Mouse (Mus musculus) CH12.LX (cell line): ENCODE results near the gene Gm28729. TPM values are rescaled to one million over a fixed set of nuclear protein-coding genes. Genes with fewer than 3 reads are reported as not detected.
A peak's percentile ranks its signal among the peaks of the same experiment; 100 is the strongest.
"Not testable (repeated sequence)": the region's sequence is repeated elsewhere in the genome, so short reads cannot be mapped to it uniquely, and the experiment has no call there.

Experiments used
- DNase-seq: peaks from one replicate; pipeline ENCODE4 v3.0.0-alpha.2; 2013; ENCODE audit errors: extremely low read depth
- H3K27ac ChIP-seq: 2 replicates; pipeline ENCODE4 v1.5.1; 2012; ENCODE audit warnings: low read depth, mild to moderate bottlenecking, control low read depth, moderate library complexity; ENCODE audit not compliant: insufficient read depth
- H3K27me3 ChIP-seq: replicated peaks from 2 replicates; pipeline ENCODE3; 2012; ENCODE audit warnings: inconsistent platforms
- H3K36me3 ChIP-seq, 2 experiments: replicated peaks in 1 of 2; 2 replicates each; pipeline versions ENCODE3 to v1.6.1; 2012; ENCODE audit warnings: inconsistent platforms in 1 of 2, low read length in 1 of 2, mild to moderate bottlenecking in 1 of 2, mixed read lengths in 1 of 2, moderate library complexity in 1 of 2; ENCODE audit not compliant: control insufficient read depth in 1 of 2, insufficient read depth in 1 of 2
- H3K4me1 ChIP-seq, 2 experiments: 2 replicates each; pipeline ENCODE4 v1.6.1; 2012; ENCODE audit warnings: inconsistent platforms in 1 of 2, moderate library complexity in 1 of 2; ENCODE audit not compliant: insufficient read depth in 2 of 2, control insufficient read depth in 1 of 2
- H3K4me2 ChIP-seq: 2 replicates; pipeline ENCODE4 v1.6.1; 2012; ENCODE audit warnings: low read depth, mild to moderate bottlenecking, control low read depth; ENCODE audit not compliant: poor library complexity, insufficient read depth, severe bottlenecking
- H3K4me3 ChIP-seq, 3 experiments: fragments of 150-350 bp in 1 of 3; sonication (generic) in 1 of 3; replicated peaks in 1 of 3; 2 replicates each; pipeline versions ENCODE3 to v1.5.1; 2011 to 2012; ENCODE audit warnings: low read depth in 2 of 3, low read length in 2 of 3, mild to moderate bottlenecking in 2 of 3, moderate library complexity in 2 of 3, control low read depth in 1 of 3, improper control_type of control experiment in 1 of 3, inconsistent platforms in 1 of 3, mixed read lengths in 1 of 3; ENCODE audit not compliant: poor library complexity in 1 of 3
- H3K79me2 ChIP-seq: replicated peaks from 2 replicates; pipeline ENCODE4 v1.6.1; 2012; ENCODE audit warnings: mild to moderate bottlenecking, moderate library complexity; ENCODE audit not compliant: control insufficient read depth, poor library complexity, insufficient read depth, severe bottlenecking; ENCODE audit errors: extremely low read depth
- H3K9ac ChIP-seq: 2 replicates; pipeline ENCODE4 v1.6.1; 2012; ENCODE audit warnings: low read depth, mild to moderate bottlenecking, control low read depth, moderate library complexity; ENCODE audit not compliant: insufficient read depth
- H3K9me3 ChIP-seq: replicated peaks from 2 replicates; pipeline ENCODE3; 2012; ENCODE audit warnings: low read length, inconsistent platforms, mixed read lengths
- CHD2 ChIP-seq: IDR thresholded peaks from 2 replicates; pipeline ENCODE4 v1.6.1; 2011; ENCODE audit warnings: low read length, improper control_type of control experiment
- ELF1 ChIP-seq: IDR thresholded peaks from 2 replicates; pipeline ENCODE4 v1.6.1; 2014; ENCODE audit warnings: low read depth, mild to moderate bottlenecking, inconsistent platforms, low read length, improper control_type of control experiment
- GABPA ChIP-seq: IDR thresholded peaks from 2 replicates; pipeline ENCODE4 v1.6.1; 2012; ENCODE audit warnings: low read depth, low read length, improper control_type of control experiment, inconsistent platforms; ENCODE audit not compliant: insufficient replicate concordance
- JUN ChIP-seq: IDR thresholded peaks from 2 replicates; pipeline ENCODE4 v1.6.1; 2011; ENCODE audit warnings: low read depth, mild to moderate bottlenecking, low read length, improper control_type of control experiment, moderate library complexity; ENCODE audit not compliant: insufficient read depth
- JUND ChIP-seq: conservative IDR thresholded peaks from 2 replicates; pipeline ENCODE4 v1.6.1; 2011; ENCODE audit warnings: low read depth, low read length, improper control_type of control experiment
- KAT2A ChIP-seq: IDR thresholded peaks from 2 replicates; pipeline ENCODE4 v1.6.1; 2012; ENCODE audit warnings: low read length, improper control_type of control experiment, inconsistent platforms; ENCODE audit not compliant: insufficient replicate concordance
- MAFK ChIP-seq: IDR thresholded peaks from 2 replicates; pipeline ENCODE4 v1.6.1; 2011; ENCODE audit warnings: low read length, improper control_type of control experiment; ENCODE audit not compliant: insufficient replicate concordance
- MAZ ChIP-seq: IDR thresholded peaks from 2 replicates; pipeline ENCODE4 v1.6.1; 2012; ENCODE audit warnings: low read depth, mild to moderate bottlenecking, inconsistent platforms, low read length, improper control_type of control experiment, moderate library complexity
- MXI1 ChIP-seq: IDR thresholded peaks from 2 replicates; pipeline ENCODE4 v1.6.1; 2011; ENCODE audit warnings: mild to moderate bottlenecking, low read depth, low read length, improper control_type of control experiment
- NELFE ChIP-seq: IDR thresholded peaks from 2 replicates; pipeline ENCODE4 v1.6.1; 2011; ENCODE audit warnings: low read depth, low read length, improper control_type of control experiment
- NRF1 ChIP-seq: IDR thresholded peaks from 2 replicates; pipeline ENCODE4 v1.6.1; 2014; ENCODE audit warnings: low read depth, mild to moderate bottlenecking, inconsistent platforms, low read length, improper control_type of control experiment, moderate library complexity
- POLR2A ChIP-seq: IDR thresholded peaks from 2 replicates; pipeline ENCODE4 v1.6.1; 2011; ENCODE audit warnings: low read depth, mild to moderate bottlenecking, improper control_type of control experiment, low read length
- RAD21 ChIP-seq: IDR thresholded peaks from 2 replicates; pipeline ENCODE4 v1.6.1; 2011; ENCODE audit warnings: low read depth, mild to moderate bottlenecking, low read length, improper control_type of control experiment, moderate library complexity
- RCOR1 ChIP-seq: conservative IDR thresholded peaks from 2 replicates; pipeline ENCODE4 v1.6.1; 2012; ENCODE audit warnings: low read depth, mild to moderate bottlenecking, inconsistent platforms, low read length, improper control_type of control experiment
- SIN3A ChIP-seq: IDR thresholded peaks from 2 replicates; pipeline ENCODE4 v1.6.1; 2012; ENCODE audit warnings: low read length, improper control_type of control experiment, inconsistent platforms
- SMC3 ChIP-seq: IDR thresholded peaks from 2 replicates; pipeline ENCODE4 v1.6.1; 2011; ENCODE audit warnings: low read depth, low read length, improper control_type of control experiment
- TBP ChIP-seq: conservative IDR thresholded peaks from 2 replicates; pipeline ENCODE4 v1.6.1; 2011; ENCODE audit warnings: low read depth, low read length, improper control_type of control experiment
- TCF12 ChIP-seq: IDR thresholded peaks from 2 replicates; pipeline ENCODE4 v1.6.1; 2014; ENCODE audit warnings: low read depth, mild to moderate bottlenecking, inconsistent platforms, low read length, improper control_type of control experiment
- UBTF ChIP-seq: IDR thresholded peaks from 2 replicates; pipeline ENCODE4 v1.6.1; 2012; ENCODE audit warnings: low read depth, mild to moderate bottlenecking, inconsistent platforms, low read length, improper control_type of control experiment, moderate library complexity
- USF1 ChIP-seq: IDR thresholded peaks from 2 replicates; pipeline ENCODE4 v1.6.1; 2014; ENCODE audit warnings: low read depth, mild to moderate bottlenecking, inconsistent platforms, low read length, improper control_type of control experiment
- USF2 ChIP-seq: conservative IDR thresholded peaks from 2 replicates; pipeline ENCODE4 v1.6.1; 2011; ENCODE audit warnings: low read depth, low read length, improper control_type of control experiment
- ZC3H11A ChIP-seq: IDR thresholded peaks from 2 replicates; pipeline ENCODE4 v1.6.1; 2012; ENCODE audit warnings: low read depth, mild to moderate bottlenecking, inconsistent platforms, low read length, improper control_type of control experiment
- ZKSCAN1 ChIP-seq: IDR thresholded peaks from 2 replicates; pipeline ENCODE4 v1.6.1; 2012; ENCODE audit warnings: low read depth, inconsistent platforms, low read length, improper control_type of control experiment, borderline replicate concordance
- ZNF384 ChIP-seq: IDR thresholded peaks from 2 replicates; pipeline ENCODE4 v1.6.1; 2012; ENCODE audit warnings: low read depth, low read length, improper control_type of control experiment, inconsistent platforms
- dilution Hi-C: fragments of 300-500 bp; cut with MboI; formaldehyde crosslinking; loops from 2 replicates; pipeline ENCODE4 v1.14.3; 2020; ENCODE audit warnings: low sequenced_read_pairs; ENCODE audit not compliant: extremely low pct_unique_long_range_greater_than_20kb, extremely low pct_ligation_motif_present
- in situ Hi-C: fragments of 300-500 bp; cut with MboI; formaldehyde crosslinking; loops from 3 replicates; pipeline ENCODE4 v1.14.3; 2019; ENCODE audit warnings: low sequenced_read_pairs, low pct_ligation_motif_present, low pct_unique_long_range_greater_than_20kb, mixed read lengths
- polyA plus RNA-seq: library from polyadenylated mRNA; unstranded; fragments of >175 nt; gene quantifications from 2 replicates; pipeline ENCODE4 v1.2.1, GENCODE M21; 2012; ENCODE audit warnings: low read depth; ENCODE audit not compliant: insufficient read length
- total RNA-seq, 2 experiments: library from RNA; depleted of rRNA; stranded (reverse); fragments of 300-350 nt in 1 of 2; fragments of >200 nt in 1 of 2; gene quantifications; 2 replicates each; pipeline ENCODE4 v1.2.3; 2012 to 2014

Gene Gm28729
- total and polyA plus RNA-seq, 3 experiments: not detected

- H3K27ac ChIP-seq: peak overlapping the region; percentile 17; the same call in 1 of the 2 replicates
- H3K36me3 ChIP-seq: peaks cover 8 to 23% of the 10 kb centered on the region in 2 experiments
- no peak overlapping the region for H3K9ac ChIP-seq
- DNase-seq: no peak
- no peaks in the 10 kb centered on the region for H3K79me2 ChIP-seq
- no peaks in the 10 kb centered on the region for H3K9me3 ChIP-seq
- no peaks in the 10 kb centered on the region for H3K27me3 ChIP-seq
- dilution Hi-C loops: no loop called here
- TF ChIP-seq ZC3H11A (no peak), RAD21 (no peak), SIN3A (no peak), GABPA (no peak), USF1 (no peak), ELF1 (no peak), TBP (no peak), CHD2 (no peak), NELFE (no peak), NRF1 (no peak), POLR2A (no peak), RCOR1 (no peak), SMC3 (no peak)
- no peak overlapping the region for H3K4me2 ChIP-seq
- in situ Hi-C loops: no loop called here
- no peaks in the 10 kb centered on the region for H3K4me1 ChIP-seq
- H3K4me3 ChIP-seq: no peak overlapping the region
These were observed 12.0 kb upstream of the Gm28729 start for GRCm38 (mm10) chr9:96536895-96537614.

GRCm38 (mm10) chr9:96536093-96536492, 11.0 kb upstream of the Gm28729 start:
- H3K4me3 ChIP-seq, dilution Hi-C loops, DNase-seq, H3K27me3 ChIP-seq, H3K4me1 ChIP-seq, H3K4me2 ChIP-seq, in situ Hi-C loops, H3K79me2 ChIP-seq, H3K9ac ChIP-seq, H3K27ac ChIP-seq, H3K9me3 ChIP-seq: not testable (repeated sequence)
- peaks cover 2 to 13% of the 10 kb centered on the region in 2 experiments for H3K36me3 ChIP-seq

GRCm38 (mm10) chr9:96535431-96535830, 10.4 kb upstream of the Gm28729 start:
- Histone ChIP-seq H3K27ac (no peak overlapping the region), H3K4me1 (no peaks in the 10 kb centered on the region; a peak in 1 of 4 replicates), H3K9me3 (no peaks in the 10 kb centered on the region), H3K36me3 (peaks cover 2 to 10% of the 10 kb centered on the region in 2 experiments), H3K4me3 (no peak overlapping the region), H3K9ac (no peak overlapping the region), H3K27me3 (no peaks in the 10 kb centered on the region), H3K4me2 (no peak overlapping the region), H3K79me2 (no peaks in the 10 kb centered on the region)
- TF ChIP-seq RCOR1: no peak
- no peak for TF ChIP-seq KAT2A
- no peak for TF ChIP-seq JUN
- no peak for TF ChIP-seq ZC3H11A
- no peak for TF ChIP-seq ZKSCAN1
- TF ChIP-seq MAFK: no peak
- no peak for TF ChIP-seq ZNF384
- TF ChIP-seq JUND: no peak
- no peak for TF ChIP-seq MAZ
- no peak for TF ChIP-seq UBTF
- TF ChIP-seq NELFE: no peak
- no peak for TF ChIP-seq MXI1
- TF ChIP-seq TCF12: no peak
- TF ChIP-seq SIN3A: no peak
- no peak for TF ChIP-seq USF2
- TF ChIP-seq ELF1: no peak
- in situ Hi-C loops (no loop called here), dilution Hi-C loops (no loop called here)
- DNase-seq: no peak
